Mouse (Mus musculus) stomach, postnatal 0 days (tissue): ENCODE results near the gene Ttll8. TPM values are rescaled to one million over a fixed set of nuclear protein-coding genes. Genes with fewer than 3 reads are reported as not detected.
A peak's percentile ranks its signal among the peaks of the same experiment; 100 is the strongest.

ENCODE experiments used
- ATAC-seq: fragments of 200-750 bp; cut with Nextera tagmentation; 2 replicates; pipeline ENCODE4 v1.8.0; 2017; ENCODE audit not compliant: low FRiP score, low TSS enrichment
- DNase-seq: peaks from one replicate; pipeline ENCODE4 v3.0.0-alpha.2; 2016; ENCODE audit warnings: low spot score
- H3K27ac ChIP-seq: fragments of 300-500 bp; sonication (generic); replicated peaks from 2 replicates; pipeline ENCODE4 v1.5.1; 2014; ENCODE audit warnings: mild to moderate bottlenecking, control low read depth
- H3K27me3 ChIP-seq: fragments of 300-500 bp; sonication (generic); 2 replicates; pipeline ENCODE4 v1.6.1; 2014; ENCODE audit warnings: low read length; ENCODE audit not compliant: control insufficient read depth, insufficient read depth
- H3K36me3 ChIP-seq: fragments of 300-500 bp; sonication (generic); 2 replicates; pipeline ENCODE4 v1.6.1; 2014; ENCODE audit warnings: low read length, mixed read lengths; ENCODE audit not compliant: control insufficient read depth, insufficient read depth
- H3K4me1 ChIP-seq: fragments of 300-500 bp; sonication (generic); replicated peaks from 2 replicates; pipeline ENCODE4 v1.6.1; 2014; ENCODE audit warnings: antibody characterized with exemption; ENCODE audit not compliant: control insufficient read depth, insufficient read depth
- H3K4me2 ChIP-seq: fragments of 300-500 bp; sonication (generic); replicated peaks from 2 replicates; pipeline ENCODE4 v1.6.1; 2014; ENCODE audit warnings: low read depth, mild to moderate bottlenecking, control low read depth, moderate library complexity
- H3K4me3 ChIP-seq: fragments of 300-500 bp; sonication (generic); 2 replicates; pipeline ENCODE4 v1.5.1; 2014; ENCODE audit warnings: low read depth, low read length, control low read depth
- H3K9ac ChIP-seq: fragments of 300-500 bp; sonication (generic); 2 replicates; pipeline ENCODE4 v1.6.1; 2014; ENCODE audit warnings: mild to moderate bottlenecking, low read length, control low read depth, mixed read lengths
- H3K9me3 ChIP-seq: fragments of 300-500 bp; sonication (generic); 2 replicates; pipeline ENCODE4 v1.6.1; 2016; ENCODE audit warnings: low read length; ENCODE audit not compliant: control insufficient read depth
- CTCF ChIP-seq: IDR thresholded peaks from 2 replicates; pipeline ENCODE4 v1.5.1; 2016; ENCODE audit warnings: antibody characterized with exemption, low read depth, mild to moderate bottlenecking, moderate library complexity
- EP300 ChIP-seq: optimal IDR thresholded peaks from 2 replicates; pipeline ENCODE3; 2016; ENCODE audit warnings: antibody characterized with exemption
- WGBS: fragments of 180-500 bp; shearing (Covaris S2); extraction: QIAGEN DNeasy Blood & Tissue Kit; methylation state at CpG from one replicate; pipeline ENCODE4 v1.1.7; 2014; 5-methylcytosine and 5-hydroxymethylcytosine counted together
- polyA plus RNA-seq: library from polyadenylated mRNA; unstranded; fragments of >200 nt; fragmentation: Nextera tagmentation; extraction: Ambion mirVana; gene quantifications from 2 replicates; pipeline ENCODE4 v1.2.1, GENCODE M21; 2015

Gene Ttll8
- polyA plus RNA-seq, 1 experiment from 2014 or later, result not detected

DNA sequence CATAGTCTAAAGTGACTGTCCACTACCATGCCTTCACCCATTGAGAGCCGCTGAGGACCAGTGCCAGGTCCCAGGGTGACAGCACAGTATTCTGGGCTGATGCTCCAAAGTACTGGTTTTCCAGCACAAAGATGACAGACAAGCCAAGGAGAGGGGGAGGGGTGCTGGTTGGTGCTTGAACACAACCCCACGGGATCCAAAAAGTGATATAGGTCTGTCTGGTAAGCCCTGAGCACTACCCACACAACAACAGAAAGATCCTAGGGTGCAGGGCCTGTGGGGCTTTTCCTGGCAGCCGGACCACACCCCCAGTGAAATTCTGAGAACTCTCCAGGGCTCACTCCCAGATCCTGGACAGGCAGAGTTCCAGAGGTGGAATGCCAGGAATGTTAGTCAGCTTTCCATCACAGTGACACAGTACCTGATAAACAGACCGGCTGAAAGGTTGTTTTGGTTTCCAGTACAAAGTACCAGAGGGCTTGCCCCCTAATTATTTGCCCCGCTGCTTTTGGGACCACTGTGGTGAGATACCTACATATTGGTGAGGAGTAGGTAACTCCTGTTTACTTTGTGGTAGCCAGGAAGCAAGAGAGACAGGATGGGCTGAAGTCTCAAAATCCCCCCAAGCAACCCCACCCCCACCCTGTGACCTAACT, 86.7 kb downstream of the Ttll8 start:
- H3K4me2 ChIP-seq, result no peak overlapping the region

DNA sequence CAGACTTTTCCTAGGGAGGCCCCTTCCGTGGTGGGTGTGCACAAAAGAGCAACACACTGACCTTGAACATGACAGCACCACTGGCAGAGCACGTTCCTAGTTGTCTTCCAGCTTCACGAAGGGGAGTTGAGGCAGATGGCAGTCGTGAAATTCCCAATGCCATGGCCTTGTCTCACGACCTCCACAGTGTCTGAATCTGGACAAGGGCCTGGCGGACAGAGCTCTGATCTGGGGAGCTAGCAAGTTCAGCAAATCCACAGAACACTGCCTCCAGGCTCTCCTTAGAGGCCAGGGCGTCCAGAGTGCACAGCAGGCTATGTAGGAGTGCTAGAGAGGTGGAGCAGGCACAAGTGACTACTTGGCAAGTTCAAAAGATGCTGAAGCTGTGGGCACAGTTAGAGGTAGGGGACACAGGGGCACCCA, 87.3 kb downstream of the Ttll8 start:
- Histone ChIP-seq H3K9ac (no peak overlapping the region), H3K36me3 (peaks cover 12% of the 10 kb centered on the region), H3K4me2 (no peak overlapping the region), H3K9me3 (no peaks in the 10 kb centered on the region), H3K27ac (peak overlapping the region; percentile 66), H3K4me1 (peaks cover 4% of the 10 kb centered on the region), H3K27me3 (no peaks in the 10 kb centered on the region), H3K4me3 (no peak overlapping the region)
- DNase-seq, result no peak
- no peak for TF ChIP-seq CTCF
- TF ChIP-seq EP300, result no peak
- no peak for ATAC-seq
- WGBS, result 44% methylated on average over 7 of the region's 7 CpGs

More for the DNA sequence above, 86.7 kb downstream of the Ttll8 start:
- TF ChIP-seq EP300 (no peak), CTCF (no peak)
- Histone ChIP-seq H3K9me3 (no peaks in the 10 kb centered on the region), H3K36me3 (peaks cover 12% of the 10 kb centered on the region), H3K27ac (peak overlapping the region; percentile 80), H3K9ac (no peak overlapping the region), H3K4me1 (peaks cover 4% of the 10 kb centered on the region), H3K4me3 (no peak overlapping the region), H3K27me3 (no peaks in the 10 kb centered on the region)
- DNase-seq, result peak; percentile 66
- ATAC-seq, result peak; percentile 20
- WGBS, result 25% methylated on average over 5 of the region's 5 CpGs

DNA sequence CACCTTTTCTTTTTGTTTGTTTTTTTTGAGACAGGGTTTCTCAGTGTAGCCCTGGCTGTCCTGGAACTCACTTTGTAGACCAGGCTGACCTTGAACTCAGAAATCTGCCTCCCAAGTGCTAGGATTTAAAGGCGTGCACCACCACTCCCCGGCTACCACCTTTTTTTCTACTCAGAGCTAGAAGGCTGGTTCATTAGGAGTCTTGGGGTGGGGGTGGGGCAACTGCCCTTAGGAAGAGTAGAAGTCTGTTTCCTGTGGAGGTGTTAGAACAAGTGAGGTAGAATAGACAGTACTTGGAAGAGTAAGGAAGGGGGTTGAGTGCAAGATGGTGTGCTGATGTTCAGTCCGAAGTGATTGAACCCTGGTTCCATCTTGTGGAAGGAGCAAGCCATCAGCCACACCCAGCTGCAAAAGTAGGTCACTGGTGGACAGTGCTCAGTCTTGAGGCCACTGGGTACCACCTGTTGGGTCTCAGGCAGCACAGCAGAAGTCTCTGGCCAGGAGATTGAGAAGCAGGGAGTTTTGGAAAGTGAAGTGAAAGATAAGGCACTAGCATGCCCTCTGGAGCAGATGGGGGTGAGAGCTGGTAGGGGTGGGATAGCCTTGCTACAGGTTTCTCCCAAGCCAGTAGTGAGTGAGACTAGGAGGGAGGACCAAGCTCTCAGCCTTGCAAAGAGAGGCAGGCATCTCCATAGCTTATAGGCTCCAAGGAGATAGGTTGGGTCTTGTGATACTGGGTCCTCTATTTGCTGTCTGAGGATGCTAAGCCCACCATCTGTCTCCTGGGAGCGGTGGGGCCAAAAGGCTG, 88.1 kb downstream of the Ttll8 start:
- Histone ChIP-seq H3K27ac (peak overlapping the region; percentile 66; the same call in 1 of the 2 replicates), H3K36me3 (peaks cover 12% of the 10 kb centered on the region), H3K27me3 (no peaks in the 10 kb centered on the region), H3K4me3 (no peak overlapping the region), H3K9ac (no peak overlapping the region), H3K9me3 (no peaks in the 10 kb centered on the region), H3K4me1 (peaks cover 4% of the 10 kb centered on the region), H3K4me2 (peak overlapping the region; percentile 83; the same call in 1 of the 2 replicates)
- ATAC-seq (no peak), DNase-seq (no peak)
- 58% methylated on average over 4 of the region's 4 CpGs for WGBS
- TF ChIP-seq EP300 (no peak), CTCF (no peak)

DNA sequence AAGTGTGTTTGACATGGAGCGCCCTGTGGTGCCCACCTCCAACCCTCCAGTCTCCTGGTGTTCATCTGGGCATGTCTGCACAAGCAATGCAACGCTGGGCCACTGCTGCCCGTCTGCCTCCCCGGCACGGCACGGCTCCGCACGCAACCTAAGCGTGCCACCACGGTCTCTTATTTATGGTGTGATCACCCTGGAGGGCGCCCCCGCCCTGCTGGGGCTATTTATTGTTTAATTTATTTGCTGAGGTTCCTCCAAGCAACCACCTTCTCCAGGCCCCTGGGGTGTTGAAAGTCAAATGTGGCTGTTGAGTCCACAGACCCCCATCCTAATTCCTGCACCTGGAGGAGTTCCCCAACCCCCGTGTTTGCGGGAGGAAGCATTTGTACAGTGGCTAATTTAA, 89.2 kb downstream of the Ttll8 start:
- H3K4me2 ChIP-seq, result peak overlapping the region; percentile 83
- H3K4me1 ChIP-seq, result peaks cover 4% of the 10 kb centered on the region
- no peaks in the 10 kb centered on the region for H3K27me3 ChIP-seq
- peak overlapping the region; percentile 95 for H3K9ac ChIP-seq
- H3K36me3 ChIP-seq, result peaks cover 12% of the 10 kb centered on the region
- no peak for ATAC-seq
- no peak for DNase-seq
- peak overlapping the region; percentile 91 for H3K4me3 ChIP-seq
- peak overlapping the region; percentile 98; the same call in 1 of the 2 replicates for H3K27ac ChIP-seq
- no peaks in the 10 kb centered on the region for H3K9me3 ChIP-seq
- WGBS, result 69% methylated on average over 14 of the region's 14 CpGs
- no peak for TF ChIP-seq EP300
- no peak for TF ChIP-seq CTCF

DNA sequence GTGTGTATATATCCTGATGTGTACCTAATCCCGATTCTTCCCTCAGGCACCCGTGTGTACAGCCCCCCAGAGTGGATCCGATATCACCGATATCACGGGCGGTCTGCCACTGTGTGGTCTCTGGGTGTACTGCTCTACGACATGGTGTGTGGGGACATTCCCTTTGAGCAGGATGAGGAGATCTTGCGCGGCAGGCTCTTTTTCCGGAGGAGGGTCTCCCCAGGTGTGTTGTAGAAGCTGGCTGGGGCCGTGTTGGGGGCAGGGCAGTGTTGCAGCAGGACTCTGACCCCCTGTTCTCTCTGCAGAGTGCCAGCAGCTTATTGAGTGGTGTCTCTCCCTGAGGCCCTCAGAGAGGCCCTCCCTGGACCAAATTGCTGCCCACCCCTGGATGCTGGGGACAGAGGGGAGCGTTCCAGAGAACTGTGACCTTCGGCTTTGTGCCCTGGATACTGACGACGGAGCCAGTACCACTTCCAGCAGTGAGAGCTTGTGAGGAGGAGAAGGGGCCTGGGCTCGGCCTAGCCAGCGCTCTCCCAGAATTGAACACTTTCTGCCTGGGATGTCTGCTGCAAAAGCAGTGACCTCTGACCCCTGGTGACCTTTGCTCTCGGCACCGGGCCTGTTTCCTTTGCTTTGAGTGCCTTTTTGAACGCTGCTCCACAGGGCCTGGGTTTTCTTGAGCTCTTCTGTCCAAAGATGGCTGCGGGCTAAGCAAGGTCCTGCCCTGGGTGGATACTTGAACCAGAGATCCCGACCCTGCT, 89.8 kb downstream of the Ttll8 start:
- Histone ChIP-seq H3K4me2 (peak overlapping the region; percentile 83), H3K9ac (peak overlapping the region; percentile 95), H3K36me3 (peaks cover 12% of the 10 kb centered on the region), H3K27me3 (no peaks in the 10 kb centered on the region), H3K4me3 (peak overlapping the region; percentile 91), H3K4me1 (peaks cover 4% of the 10 kb centered on the region), H3K27ac (peak overlapping the region; percentile 98), H3K9me3 (no peaks in the 10 kb centered on the region)
- TF ChIP-seq CTCF (peak; percentile 50), EP300 (no peak)
- ATAC-seq (no peak; the same call in 1 of the 2 replicates), DNase-seq (no peak)
- WGBS, result 26% methylated on average over 22 of the region's 22 CpGs
